Mouse (Mus musculus) heart, adult 2 months (tissue): ENCODE results near the gene Kcng3.

Experiments
- CTCF ChIP-seq: fragments of 200-600 bp; IDR thresholded peaks from 2 replicates; pipeline ENCODE4 v1.8.1; 2022; ENCODE audit warnings: antibody characterized with exemption, mild to moderate bottlenecking, moderate library complexity
- EP300 ChIP-seq: fragments of 200-500 bp; IDR thresholded peaks from 2 replicates; pipeline ENCODE4 v1.6.1; 2011; ENCODE audit warnings: low read depth, low read length, control low read depth; ENCODE audit not compliant: insufficient read depth
- POLR2A ChIP-seq: fragments of 200-500 bp; IDR thresholded peaks from 2 replicates; pipeline ENCODE4 v1.6.1; 2011; ENCODE audit warnings: mild to moderate bottlenecking, low read depth, low read length, control low read depth; ENCODE audit not compliant: insufficient read depth

- no peak for TF ChIP-seq CTCF
- TF ChIP-seq POLR2A, result no peak
- no peak for TF ChIP-seq EP300
Observed at GRCm38 (mm10) chr17:83677370-83677769, 45.7 kb upstream of the Kcng3 start.
